Comparison of ENCODE assay signal across 10 mouse cellular contexts in the genomic region with DNA sequence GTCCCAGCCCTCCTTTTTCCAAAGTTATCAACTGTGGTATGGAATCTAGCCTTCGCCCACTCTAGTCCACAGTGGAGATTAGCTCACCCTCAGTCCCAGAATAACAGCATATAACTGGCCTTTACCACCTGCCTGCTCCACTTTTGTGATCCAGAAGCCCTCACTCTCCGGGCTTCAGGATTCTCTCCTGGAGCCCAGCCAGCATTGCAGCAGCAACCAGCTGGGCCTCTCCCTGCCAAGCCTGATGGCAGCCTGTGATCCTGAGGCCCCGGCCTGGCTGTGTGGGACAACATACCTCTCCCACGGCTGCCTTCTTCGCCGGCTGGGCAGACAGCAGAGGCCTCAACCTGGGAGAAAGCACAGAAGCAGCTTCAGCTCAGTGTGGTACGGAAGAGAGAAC. TPM values are rescaled to one million over a fixed set of nuclear protein-coding genes. Genes with fewer than 3 reads are reported as not detected.
DNase-seq lines count a peak whose midpoint lies in the region; ATAC-seq lines count a peak whose summit lies in the region.
"Had no signal": no experiment of that assay in that cellular context is flagged by ENCODE, and none has a peak within 500 bp of the region (broad histone marks: within the 10 kb centered on the region; RNA-seq: fewer than 3 reads in every experiment).

No protein-coding gene starts in this region.

- H3K9me3 ChIP-seq in embryonic facial prominence, embryonic 14.5 days (ENCODE audit: control insufficient read depth, low read length), result no peaks in the 10 kb centered on the region
- no peaks in the 10 kb centered on the region for H3K9me3 ChIP-seq in embryonic facial prominence, embryonic 10.5 days
- H3K9me3 ChIP-seq in heart, embryonic 15.5 days (replicated peaks), result no peaks in the 10 kb centered on the region
- H3K9me3 ChIP-seq in forebrain, embryonic 14.5 days (replicated peaks; ENCODE audit: control insufficient read depth, low read length), result no peaks in the 10 kb centered on the region
- H3K9me3 ChIP-seq: G1E; midbrain, embryonic 15.5 days had no signal

- no peaks in the 10 kb centered on the region for H3K4me1 ChIP-seq in embryonic facial prominence, embryonic 14.5 days (ENCODE audit: control insufficient read depth, insufficient read depth, low read length)
- H3K4me1 ChIP-seq in embryonic facial prominence, embryonic 10.5 days, result no peaks in the 10 kb centered on the region
- peaks cover 36% of the 10 kb centered on the region for H3K4me1 ChIP-seq in heart, embryonic 15.5 days (replicated peaks)
- H3K4me1 ChIP-seq in forebrain, embryonic 14.5 days (ENCODE audit: control insufficient read depth, insufficient read depth, low read length), result no peaks in the 10 kb centered on the region
- H3K4me1 ChIP-seq: midbrain, embryonic 15.5 days had no signal

- intact Hi-C loops in left cerebral cortex, postnatal 4 days (cut with DNase I), result no loop called here

- WGBS in embryonic facial prominence, embryonic 14.5 days, result 81% methylated on average over 7 of the region's 7 CpGs
- 93% methylated on average over 7 of the region's 7 CpGs for WGBS in embryonic facial prominence, embryonic 10.5 days
- 44% methylated on average over 7 of the region's 7 CpGs for WGBS in heart, embryonic 15.5 days
- 77% methylated on average over 7 of the region's 7 CpGs for WGBS in forebrain, embryonic 14.5 days

- DNase-seq in embryonic facial prominence, embryonic 14.5 days (ENCODE audit: low spot score), result no peak
- DNase-seq in embryonic facial prominence, embryonic 10.5 days (ENCODE audit: low spot score), result no peak
- peak; percentile 72 for DNase-seq in left cerebral cortex, postnatal 4 days
- DNase-seq in left cerebral cortex, adult 9 months (ENCODE audit: low spot score in 2 of 2), result no peak
- peak; percentile 81 for DNase-seq in cerebellum, adult 9-10 months
- no peak for DNase-seq in T-cell, adult 2 months (ENCODE audit: low spot score)
- no peak for DNase-seq in forebrain, embryonic 14.5 days (ENCODE audit: low spot score)

- no peak overlapping the region for H3K27ac ChIP-seq in embryonic facial prominence, embryonic 14.5 days (replicated peaks; ENCODE audit: low read depth, low read length)
- no peak overlapping the region for H3K27ac ChIP-seq in embryonic facial prominence, embryonic 10.5 days (replicated peaks)
- H3K27ac ChIP-seq in heart, embryonic 15.5 days, result peak overlapping the region; percentile 91
- no peak overlapping the region for H3K27ac ChIP-seq in forebrain, embryonic 14.5 days (ENCODE audit: low read depth, low read length)
- H3K27ac ChIP-seq: midbrain, embryonic 15.5 days had no signal

- peaks cover 84% of the 10 kb centered on the region for H3K36me3 ChIP-seq in embryonic facial prominence, embryonic 14.5 days (ENCODE audit: control insufficient read depth, insufficient read depth, low read length)
- peaks cover 96% of the 10 kb centered on the region for H3K36me3 ChIP-seq in embryonic facial prominence, embryonic 10.5 days (replicated peaks)
- peaks cover 67% of the 10 kb centered on the region for H3K36me3 ChIP-seq in heart, embryonic 15.5 days
- peaks cover 76% of the 10 kb centered on the region for H3K36me3 ChIP-seq in forebrain, embryonic 14.5 days (ENCODE audit: control insufficient read depth, insufficient read depth, low read length)

- no peak overlapping the region for H3K4me3 ChIP-seq in embryonic facial prominence, embryonic 14.5 days (ENCODE audit: low read depth, low read length)
- no peak overlapping the region for H3K4me3 ChIP-seq in embryonic facial prominence, embryonic 10.5 days
- no peak overlapping the region for H3K4me3 ChIP-seq in heart, embryonic 15.5 days
- no peak overlapping the region for H3K4me3 ChIP-seq in forebrain, embryonic 14.5 days (ENCODE audit: low read depth, low read length)
- H3K4me3 ChIP-seq: midbrain, embryonic 15.5 days had no signal

- H3K9ac ChIP-seq in embryonic facial prominence, embryonic 14.5 days (ENCODE audit: low read depth, low read length), result no peak overlapping the region
- peak overlapping the region; percentile 49 for H3K9ac ChIP-seq in heart, embryonic 15.5 days
- H3K9ac ChIP-seq in forebrain, embryonic 14.5 days (ENCODE audit: low read length), result no peak overlapping the region
- H3K9ac ChIP-seq: midbrain, embryonic 15.5 days had no signal

- peak; percentile 42 for ATAC-seq in embryonic facial prominence, embryonic 14.5 days (ENCODE audit: low read depth)
- ATAC-seq in heart, embryonic 15.5 days (replicated peaks; ENCODE audit: insufficient number of reproducible peaks, insufficient read depth, low FRiP score, low read depth), result peak; percentile 79
- ATAC-seq in forebrain, embryonic 14.5 days, result no peak
- ATAC-seq: midbrain, embryonic 15.5 days had no signal

- no peaks in the 10 kb centered on the region for H3K27me3 ChIP-seq in embryonic facial prominence, embryonic 14.5 days (replicated peaks; ENCODE audit: control insufficient read depth, insufficient read depth, low read length)
- no peaks in the 10 kb centered on the region for H3K27me3 ChIP-seq in embryonic facial prominence, embryonic 10.5 days (replicated peaks; ENCODE audit: low read depth, poor library complexity, severe bottlenecking)
- no peaks in the 10 kb centered on the region for H3K27me3 ChIP-seq in heart, embryonic 15.5 days
- H3K27me3 ChIP-seq in forebrain, embryonic 14.5 days (replicated peaks; ENCODE audit: control insufficient read depth, insufficient read depth, low read length), result no peaks in the 10 kb centered on the region
- H3K27me3 ChIP-seq: midbrain, embryonic 15.5 days had no signal

- H3K4me2 ChIP-seq in embryonic facial prominence, embryonic 14.5 days (ENCODE audit: low read depth, low read length), result no peak overlapping the region
- no peak overlapping the region for H3K4me2 ChIP-seq in heart, embryonic 15.5 days
- no peak overlapping the region for H3K4me2 ChIP-seq in forebrain, embryonic 14.5 days (ENCODE audit: low read length)
- H3K4me2 ChIP-seq: midbrain, embryonic 15.5 days had no signal

RNA-seq across cellular contexts. Expression of a gene that starts 14.9 kb away (rescaled TPM):
- 20.8 and 22.8 TPM in 2 replicates for polyA plus RNA-seq in embryonic facial prominence, embryonic 14.5 days (2014; fragmentation: Nextera tagmentation; extraction: Ambion mirVana)
- 22.3 and 23.0 TPM in 2 replicates for polyA plus RNA-seq in embryonic facial prominence, embryonic 10.5 days (2016; fragmentation: Nextera tagmentation; extraction: Ambion mirVana)
- 10 to 100 TPM; 53.6 to 59.2 TPM for total RNA-seq in left cerebral cortex, postnatal 4 days (2021)
- polyA plus RNA-seq in heart, embryonic 15.5 days (2015; fragmentation: Nextera tagmentation; extraction: Ambion mirVana), result 19.4 and 23.5 TPM in 2 replicates
- 35.0 and 37.5 TPM in 2 replicates for polyA plus RNA-seq in forebrain, embryonic 14.5 days (2014; fragmentation: Nextera tagmentation; extraction: Ambion mirVana)

RNA-seq across cellular contexts. Expression of a gene that starts 19.5 kb away (rescaled TPM):
- polyA plus RNA-seq in embryonic facial prominence, embryonic 14.5 days (2014; fragmentation: Nextera tagmentation; extraction: Ambion mirVana), result 87.3 and 87.4 TPM in 2 replicates
- polyA plus RNA-seq in embryonic facial prominence, embryonic 10.5 days (2016; fragmentation: Nextera tagmentation; extraction: Ambion mirVana), result 78.1 and 83.8 TPM in 2 replicates
- 10 to 100 TPM; 12.5 to 16.7 TPM for total RNA-seq in left cerebral cortex, postnatal 4 days (2021)
- polyA plus RNA-seq in heart, embryonic 15.5 days (2015; fragmentation: Nextera tagmentation; extraction: Ambion mirVana), result 32.1 and 48.3 TPM in 2 replicates
- 62.8 and 75.9 TPM in 2 replicates for polyA plus RNA-seq in forebrain, embryonic 14.5 days (2014; fragmentation: Nextera tagmentation; extraction: Ambion mirVana)

RNA-seq across cellular contexts. Expression of a gene that starts 31.9 kb away (rescaled TPM):
- 9.4 and 13.1 TPM in 2 replicates for polyA plus RNA-seq in embryonic facial prominence, embryonic 14.5 days (2014; fragmentation: Nextera tagmentation; extraction: Ambion mirVana)
- 4.8 and 5.3 TPM in 2 replicates for polyA plus RNA-seq in embryonic facial prominence, embryonic 10.5 days (2016; fragmentation: Nextera tagmentation; extraction: Ambion mirVana)
- 10 to 100 TPM; 76.5 to 97.2 TPM for total RNA-seq in left cerebral cortex, postnatal 4 days (2021)
- 3.7 and 6.6 TPM in 2 replicates for polyA plus RNA-seq in heart, embryonic 15.5 days (2015; fragmentation: Nextera tagmentation; extraction: Ambion mirVana)
- polyA plus RNA-seq in forebrain, embryonic 14.5 days (2014; fragmentation: Nextera tagmentation; extraction: Ambion mirVana), result 5.3 and 7.5 TPM in 2 replicates

RNA-seq across cellular contexts. Expression of a gene that starts 39.1 kb away (rescaled TPM):
- polyA plus RNA-seq in embryonic facial prominence, embryonic 14.5 days (2014; fragmentation: Nextera tagmentation; extraction: Ambion mirVana), result 50.0 and 54.3 TPM in 2 replicates
- 59.8 and 60.9 TPM in 2 replicates for polyA plus RNA-seq in embryonic facial prominence, embryonic 10.5 days (2016; fragmentation: Nextera tagmentation; extraction: Ambion mirVana)
- total RNA-seq in left cerebral cortex, postnatal 4 days (2021), result 10 to 100 TPM; 64.5 to 67.2 TPM
- 30.2 and 47.2 TPM in 2 replicates for polyA plus RNA-seq in heart, embryonic 15.5 days (2015; fragmentation: Nextera tagmentation; extraction: Ambion mirVana)
- polyA plus RNA-seq in forebrain, embryonic 14.5 days (2014; fragmentation: Nextera tagmentation; extraction: Ambion mirVana), result 43.0 and 51.0 TPM in 2 replicates

RNA-seq across cellular contexts. Expression of a gene that starts 52.9 kb away (rescaled TPM):
- polyA plus RNA-seq in embryonic facial prominence, embryonic 14.5 days (2014; fragmentation: Nextera tagmentation; extraction: Ambion mirVana), result 17.9 and 18.7 TPM in 2 replicates
- polyA plus RNA-seq in embryonic facial prominence, embryonic 10.5 days (2016; fragmentation: Nextera tagmentation; extraction: Ambion mirVana), result 13.7 and 14.3 TPM in 2 replicates
- 100 to 1,000 TPM; 184 to 189 TPM for total RNA-seq in left cerebral cortex, postnatal 4 days (2021)
- 6.9 and 9.0 TPM in 2 replicates for polyA plus RNA-seq in heart, embryonic 15.5 days (2015; fragmentation: Nextera tagmentation; extraction: Ambion mirVana)
- 16.1 and 21.6 TPM in 2 replicates for polyA plus RNA-seq in forebrain, embryonic 14.5 days (2014; fragmentation: Nextera tagmentation; extraction: Ambion mirVana)

Comparison
In these comparisons a context has a peak if more than half of its experiments do, and no peak if none do; other contexts are left out.
1. DNase-seq: peak in left cerebral cortex, postnatal 4 days (single experiment) and cerebellum, adult 9-10 months (single experiment); none in embryonic facial prominence, embryonic 14.5 days (single experiment), embryonic facial prominence, embryonic 10.5 days (single experiment), left cerebral cortex, adult 9 months (0 of 2), T-cell, adult 2 months (single experiment) and forebrain, embryonic 14.5 days (single experiment).